Mouse (Mus musculus) E14TG2a.4 (cell line): ENCODE measurements around the gene Bcl2l1.

Source experiments
- CTCF ChIP-seq: conservative IDR thresholded peaks from 2 replicates; pipeline ENCODE4 v1.5.1; 2014; ENCODE audit warnings: low read length
- NANOG ChIP-seq: IDR thresholded peaks from 2 replicates; pipeline ENCODE4 v1.6.1; 2014; ENCODE audit warnings: borderline replicate concordance, low read length, mixed read lengths
- POU5F1 ChIP-seq: IDR thresholded peaks from 2 replicates; pipeline ENCODE4 v1.6.1; 2014; ENCODE audit warnings: low read length, borderline replicate concordance

GRCm38 (mm10) chr2:152805111-152805490, 26.4 kb downstream of the Bcl2l1 start:
- TF ChIP-seq CTCF = no peak
- TF ChIP-seq POU5F1 = no peak
- TF ChIP-seq NANOG = no peak
